Mouse (Mus musculus): ENCODE measurements around the gene Ypel3. TPM values are rescaled to one million over a fixed set of nuclear protein-coding genes. Genes with fewer than 3 reads are reported as not detected.

Gene Ypel3
- total RNA-seq, 1 experiment: 19.4 TPM

GRCm38 (mm10) chr7:126781661-126782370 is 5.1 kb downstream of the Ypel3 start:
- H3K27ac ChIP-seq (ENCODE audit: insufficient read depth, low read depth, low read length, poor library complexity, severe bottlenecking): no peak overlapping the region
- no peak overlapping the region for H3K4me3 ChIP-seq (ENCODE audit: insufficient read depth in 1 of 2, low read depth in 1 of 2, low read length in 2 of 2, poor library complexity in 1 of 2, severe bottlenecking in 1 of 2)
- H3K4me1 ChIP-seq (ENCODE audit: control insufficient read depth in 2 of 2, insufficient read depth in 2 of 2, low read length in 2 of 2, poor library complexity in 1 of 2): peaks cover 2 to 18% of the 10 kb centered on the region in 2 experiments; a peak in 3 of 4 replicates

GRCm38 (mm10) chr7:126782693-126783092 is 5.9 kb downstream of the Ypel3 start:
- no peak for TF ChIP-seq ZNF384 (IDR thresholded peaks at IDR 0.05; ENCODE audit: low read depth, low read length)
- TF ChIP-seq ZC3H11A (IDR thresholded peaks at IDR 0.05; ENCODE audit: borderline replicate concordance, low read depth, low read length): no peak
- TF ChIP-seq CHD2 (IDR thresholded peaks at IDR 0.05; ENCODE audit: low read depth, low read length): no peak
- TF ChIP-seq HCFC1 (IDR thresholded peaks at IDR 0.05; ENCODE audit: borderline replicate concordance, insufficient read depth, low read length): no peak
- TF ChIP-seq MAFK (IDR thresholded peaks at IDR 0.05; ENCODE audit: insufficient read depth, low read depth, low read length): no peak
- H3K4me1 ChIP-seq (ENCODE audit: control insufficient read depth in 2 of 2, insufficient read depth in 2 of 2, low read length in 2 of 2, poor library complexity in 1 of 2): peaks cover 2 to 14% of the 10 kb centered on the region in 2 experiments; a peak in 3 of 4 replicates
- in situ Hi-C loops (cut with MboI; ENCODE audit: low sequenced_read_pairs in 2 of 2, unreplicated experiment in 2 of 2): no loop called here
- H3K36me3 ChIP-seq (ENCODE audit: control insufficient read depth, insufficient read depth, low read length, poor library complexity, severe bottlenecking): peaks cover 39% of the 10 kb centered on the region
- H3K4me3 ChIP-seq (ENCODE audit: insufficient read depth in 1 of 2, low read depth in 1 of 2, low read length in 2 of 2, poor library complexity in 1 of 2, severe bottlenecking in 1 of 2): no peak overlapping the region
- H3K9ac ChIP-seq (ENCODE audit: insufficient read depth, low read depth, low read length, poor library complexity, severe bottlenecking): no peak overlapping the region
- no peaks in the 10 kb centered on the region for H3K9me3 ChIP-seq (ENCODE audit: control insufficient read depth, insufficient read depth, low read depth, low read length)
- DNase-seq (ENCODE audit: low read depth, low spot score): no peak
- H3K27ac ChIP-seq (ENCODE audit: insufficient read depth, low read depth, low read length, poor library complexity, severe bottlenecking): no peak overlapping the region

More at GRCm38 (mm10) chr7:126781661-126782370, 5.1 kb downstream of the Ypel3 start:
- peaks cover 30% of the 10 kb centered on the region for H3K36me3 ChIP-seq (ENCODE audit: control insufficient read depth, insufficient read depth, low read length, poor library complexity, severe bottlenecking)
- no peaks in the 10 kb centered on the region for H3K9me3 ChIP-seq (ENCODE audit: control insufficient read depth, insufficient read depth, low read depth, low read length)
- no peak overlapping the region for H3K9ac ChIP-seq (ENCODE audit: insufficient read depth, low read depth, low read length, poor library complexity, severe bottlenecking)
- TF ChIP-seq HCFC1 (IDR thresholded peaks at IDR 0.05; ENCODE audit: borderline replicate concordance, insufficient read depth, low read length): no peak
- no peak for TF ChIP-seq ZNF384 (IDR thresholded peaks at IDR 0.05; ENCODE audit: low read depth, low read length)
- no peak for TF ChIP-seq MAFK (IDR thresholded peaks at IDR 0.05; ENCODE audit: insufficient read depth, low read depth, low read length)
- no peak for TF ChIP-seq CHD2 (IDR thresholded peaks at IDR 0.05; ENCODE audit: low read depth, low read length)
- no peak for TF ChIP-seq ZC3H11A (IDR thresholded peaks at IDR 0.05; ENCODE audit: borderline replicate concordance, low read depth, low read length)
- in situ Hi-C loops (cut with MboI; ENCODE audit: low sequenced_read_pairs in 2 of 2, unreplicated experiment in 2 of 2): no loop called here
- no peak for DNase-seq (ENCODE audit: low read depth, low spot score)

- no peak for DNase-seq (ENCODE audit: low read depth, low spot score)
- Histone ChIP-seq H3K4me1 (ENCODE audit: control insufficient read depth in 2 of 2, insufficient read depth in 2 of 2, low read length in 2 of 2, poor library complexity in 1 of 2) (peaks cover 2 to 12% of the 10 kb centered on the region in 2 experiments; a peak in 3 of 4 replicates), H3K4me3 (ENCODE audit: insufficient read depth in 1 of 2, low read depth in 1 of 2, low read length in 2 of 2, poor library complexity in 1 of 2, severe bottlenecking in 1 of 2) (no peak overlapping the region), H3K9ac (ENCODE audit: insufficient read depth, low read depth, low read length, poor library complexity, severe bottlenecking) (no peak overlapping the region), H3K27ac (ENCODE audit: insufficient read depth, low read depth, low read length, poor library complexity, severe bottlenecking) (no peak overlapping the region), H3K36me3 (ENCODE audit: control insufficient read depth, insufficient read depth, low read length, poor library complexity, severe bottlenecking) (peaks cover 54% of the 10 kb centered on the region), H3K9me3 (ENCODE audit: control insufficient read depth, insufficient read depth, low read depth, low read length) (no peaks in the 10 kb centered on the region)
- in situ Hi-C loops (cut with MboI; ENCODE audit: low sequenced_read_pairs in 2 of 2, unreplicated experiment in 2 of 2): no loop called here
- TF ChIP-seq MAFK (IDR thresholded peaks at IDR 0.05; ENCODE audit: insufficient read depth, low read depth, low read length) (no peak), ZC3H11A (IDR thresholded peaks at IDR 0.05; ENCODE audit: borderline replicate concordance, low read depth, low read length) (no peak), HCFC1 (IDR thresholded peaks at IDR 0.05; ENCODE audit: borderline replicate concordance, insufficient read depth, low read length) (no peak), ZNF384 (IDR thresholded peaks at IDR 0.05; ENCODE audit: low read depth, low read length) (no peak), CHD2 (IDR thresholded peaks at IDR 0.05; ENCODE audit: low read depth, low read length) (no peak)
Measured at GRCm38 (mm10) chr7:126784469-126784868, 7.7 kb downstream of the Ypel3 start.

GRCm38 (mm10) chr7:126785056-126785455 is 8.3 kb downstream of the Ypel3 start:
- no peak for TF ChIP-seq HCFC1 (IDR thresholded peaks at IDR 0.05; ENCODE audit: borderline replicate concordance, insufficient read depth, low read length)
- TF ChIP-seq MAFK (IDR thresholded peaks at IDR 0.05; ENCODE audit: insufficient read depth, low read depth, low read length): no peak
- TF ChIP-seq ZNF384 (IDR thresholded peaks at IDR 0.05; ENCODE audit: low read depth, low read length): no peak
- Histone ChIP-seq H3K9ac (ENCODE audit: insufficient read depth, low read depth, low read length, poor library complexity, severe bottlenecking) (no peak overlapping the region), H3K4me1 (ENCODE audit: control insufficient read depth in 2 of 2, insufficient read depth in 2 of 2, low read length in 2 of 2, poor library complexity in 1 of 2) (peaks cover 0 to 12% of the 10 kb centered on the region in 2 experiments; a peak in 2 of 4 replicates), H3K4me3 (ENCODE audit: insufficient read depth in 1 of 2, low read depth in 1 of 2, low read length in 2 of 2, poor library complexity in 1 of 2, severe bottlenecking in 1 of 2) (no peak overlapping the region), H3K36me3 (ENCODE audit: control insufficient read depth, insufficient read depth, low read length, poor library complexity, severe bottlenecking) (peaks cover 59% of the 10 kb centered on the region), H3K9me3 (ENCODE audit: control insufficient read depth, insufficient read depth, low read depth, low read length) (no peaks in the 10 kb centered on the region), H3K27ac (ENCODE audit: insufficient read depth, low read depth, low read length, poor library complexity, severe bottlenecking) (no peak overlapping the region)
- DNase-seq (ENCODE audit: low read depth, low spot score): no peak
- in situ Hi-C loops (cut with MboI; ENCODE audit: low sequenced_read_pairs in 2 of 2, unreplicated experiment in 2 of 2): no loop called here

All from ES-E14 (cell line).